Mouse (Mus musculus): Measurements from ENCODE around the gene Oscar.

Gene Oscar

GRCm38 (mm10) chr7:3569725-3570124, 46.2 kb downstream of the Oscar start:
- no peak for DNase-seq (ENCODE audit: low read depth in 1 of 2, low spot score in 2 of 2)

- DNase-seq (ENCODE audit: low read depth in 1 of 2, low spot score in 2 of 2), result no peak
Observed at GRCm38 (mm10) chr7:3567336-3567735, 48.6 kb downstream of the Oscar start.
